Mouse (Mus musculus) kidney, adult 2 months (tissue): ENCODE results near the gene Pcyt1a. TPM values are rescaled to one million over a fixed set of nuclear protein-coding genes. Genes with fewer than 3 reads are reported as not detected.

Experiments used
- DNase-seq: peaks from one replicate; pipeline ENCODE4 v3.0.0; 2021
- H3K27ac ChIP-seq: fragments of 200-500 bp; 2 replicates; pipeline ENCODE4 v1.5.1; 2012; ENCODE audit warnings: low read depth, low read length, control low read depth, inconsistent platforms; ENCODE audit not compliant: insufficient read depth
- H3K27me3 ChIP-seq: fragments of 200-500 bp; replicated peaks from 2 replicates; pipeline ENCODE4 v1.6.1; 2012; ENCODE audit warnings: mild to moderate bottlenecking, moderate library complexity, low read length, inconsistent platforms; ENCODE audit not compliant: control insufficient read depth, insufficient read depth
- H3K36me3 ChIP-seq: fragments of 200-500 bp; 2 replicates; pipeline ENCODE4 v1.6.1; 2012; ENCODE audit warnings: mild to moderate bottlenecking, moderate library complexity, low read length, inconsistent platforms; ENCODE audit not compliant: control insufficient read depth, insufficient read depth
- H3K4me1 ChIP-seq: fragments of 200-500 bp; 2 replicates; pipeline ENCODE4 v1.6.1; 2011; ENCODE audit warnings: low read length; ENCODE audit not compliant: control insufficient read depth, insufficient read depth
- H3K4me3 ChIP-seq: fragments of 200-500 bp; 2 replicates; pipeline ENCODE4 v1.5.1; 2011; ENCODE audit warnings: mild to moderate bottlenecking, low read depth, low read length, control low read depth; ENCODE audit not compliant: insufficient read depth
- CTCF ChIP-seq: fragments of 200-500 bp; conservative IDR thresholded peaks from 2 replicates; pipeline ENCODE4 v1.5.1; 2011; ENCODE audit warnings: low read depth, mild to moderate bottlenecking, control low read depth, low read length, moderate library complexity, mixed read lengths; ENCODE audit not compliant: insufficient read depth, insufficient read length
- POLR2A ChIP-seq: fragments of 200-500 bp; IDR thresholded peaks from one replicate; pipeline ENCODE4 v1.6.1; 2011; ENCODE audit warnings: low read depth, low read length, control low read depth
- WGBS: fragments of 180-500 bp; shearing (Covaris S2); methylation state at CpG from one replicate; pipeline ENCODE4 v1.1.7; 2018; 5-methylcytosine and 5-hydroxymethylcytosine counted together
- polyA plus RNA-seq: library from polyadenylated mRNA; depleted of rRNA; stranded (reverse); fragments of >200 nt; gene quantifications from 2 replicates; pipeline ENCODE4 v1.2.3, GENCODE M21; 2012

Pcyt1a gene
- polyA plus RNA-seq, 1 experiment: 43.8 TPM

DNA sequence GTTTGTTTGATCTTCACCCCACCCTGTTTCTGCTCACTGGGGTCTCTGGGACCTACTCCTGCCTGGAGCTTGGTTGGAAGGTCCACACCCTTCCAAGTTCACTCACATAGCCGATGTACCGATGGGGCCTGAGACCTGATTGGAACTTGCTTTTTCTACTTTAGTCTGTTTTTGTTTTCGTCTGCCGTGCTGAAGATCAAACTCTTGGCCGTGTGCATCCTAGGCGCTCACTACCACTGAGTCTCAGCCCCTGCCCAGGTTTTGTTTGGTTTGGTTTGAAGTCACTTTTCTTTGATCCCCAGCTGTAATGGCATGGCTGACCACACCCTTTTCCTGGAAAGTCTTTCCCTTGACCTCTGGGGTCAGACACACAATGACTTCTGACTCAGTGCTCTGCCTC, 82.7 kb downstream of the Pcyt1a start:
- Histone ChIP-seq H3K36me3 (no peaks in the 10 kb centered on the region), H3K27me3 (no peaks in the 10 kb centered on the region), H3K27ac (no peak overlapping the region), H3K4me3 (no peak overlapping the region), H3K4me1 (0 out of 2 replicates have a peak, but pooled peaks cover 3% of the 10 kb centered on the region)
- TF ChIP-seq POLR2A (no peak), CTCF (no peak)
- 92% methylated on average over 6 of the region's 6 CpGs for WGBS
- no peak for DNase-seq

DNA sequence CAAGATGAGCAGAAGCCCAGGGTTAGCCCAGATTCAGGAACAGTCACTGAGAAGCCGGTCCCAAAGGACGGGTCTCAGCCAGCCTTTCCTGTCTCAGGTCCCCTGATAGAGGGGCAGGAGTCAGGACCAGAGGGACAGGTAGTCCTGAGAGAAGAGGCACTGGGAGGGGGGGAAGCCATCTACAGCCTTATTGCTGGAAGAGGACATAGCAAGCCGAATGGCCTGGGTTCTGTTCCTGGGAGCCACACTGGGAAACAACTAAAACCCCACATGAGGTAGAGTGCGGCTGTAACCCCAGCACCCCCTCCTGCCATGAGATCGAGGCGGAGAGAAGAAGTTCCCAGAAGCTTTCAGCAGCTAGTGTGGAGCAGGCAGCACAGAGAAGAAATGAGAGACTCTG, 83.2 kb downstream of the Pcyt1a start:
- 94% methylated on average over 6 of the region's 6 CpGs for WGBS

DNA sequence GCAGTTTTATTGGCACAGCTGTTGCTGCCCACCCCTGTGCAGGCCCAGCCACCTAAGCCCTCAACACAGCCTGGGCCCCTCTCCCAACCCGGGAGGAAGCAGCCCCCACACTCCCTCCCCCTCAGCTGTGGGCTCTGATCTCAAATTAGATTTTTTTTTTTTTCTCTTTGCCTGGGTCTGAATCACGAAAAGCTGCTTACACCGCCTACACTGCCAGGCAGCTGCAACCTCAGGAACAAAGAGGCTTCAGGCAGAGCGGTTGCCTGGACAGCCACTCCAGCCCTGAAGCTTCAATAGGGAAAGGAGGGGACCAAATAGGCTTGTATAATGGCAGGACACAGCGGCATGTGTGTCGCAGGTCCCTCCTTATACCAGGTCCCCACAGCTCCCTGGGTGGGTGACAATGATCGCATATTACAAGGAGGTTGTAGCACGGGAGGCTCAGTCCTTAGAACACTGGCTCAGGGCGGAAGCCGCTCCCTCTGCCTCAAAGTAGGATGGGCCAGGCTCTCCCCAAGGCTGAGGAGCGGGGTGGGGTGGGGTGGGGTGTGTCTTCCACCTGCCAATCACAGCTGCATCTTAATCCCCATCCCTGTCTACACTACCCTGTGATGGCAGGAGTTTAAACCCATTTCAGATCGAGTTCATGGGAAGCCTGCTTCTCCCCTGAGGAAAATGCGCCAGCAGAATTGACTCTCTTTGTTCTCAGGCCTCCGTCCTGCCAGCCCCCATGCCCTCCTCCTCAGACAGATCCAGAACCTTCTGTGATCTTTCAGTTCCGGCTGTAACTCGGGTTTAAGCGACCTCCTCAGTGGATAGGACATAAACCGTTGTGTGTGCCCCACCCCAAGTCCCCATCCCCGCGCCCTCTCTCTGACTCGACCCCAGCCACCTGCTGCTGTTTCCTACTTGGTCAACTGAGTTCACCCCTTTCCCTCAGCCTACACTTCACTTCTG, 85.6 kb downstream of the Pcyt1a start:
- WGBS: 43% methylated on average over 21 of the region's 21 CpGs
- TF ChIP-seq POLR2A: no peak
- no peak for TF ChIP-seq CTCF
- 0 out of 2 replicates have a peak, but pooled peaks cover 3% of the 10 kb centered on the region for H3K4me1 ChIP-seq
- no peaks in the 10 kb centered on the region for H3K36me3 ChIP-seq
- no peak overlapping the region for H3K27ac ChIP-seq
- H3K27me3 ChIP-seq: no peaks in the 10 kb centered on the region
- no peak overlapping the region for H3K4me3 ChIP-seq
- no peak for DNase-seq

More for the DNA sequence above, 83.2 kb downstream of the Pcyt1a start:
- Histone ChIP-seq H3K4me1 (0 out of 2 replicates have a peak, but pooled peaks cover 3% of the 10 kb centered on the region), H3K27ac (no peak overlapping the region), H3K36me3 (no peaks in the 10 kb centered on the region), H3K4me3 (no peak overlapping the region), H3K27me3 (no peaks in the 10 kb centered on the region)
- TF ChIP-seq POLR2A: no peak
- no peak for TF ChIP-seq CTCF
- DNase-seq: no peak

DNA sequence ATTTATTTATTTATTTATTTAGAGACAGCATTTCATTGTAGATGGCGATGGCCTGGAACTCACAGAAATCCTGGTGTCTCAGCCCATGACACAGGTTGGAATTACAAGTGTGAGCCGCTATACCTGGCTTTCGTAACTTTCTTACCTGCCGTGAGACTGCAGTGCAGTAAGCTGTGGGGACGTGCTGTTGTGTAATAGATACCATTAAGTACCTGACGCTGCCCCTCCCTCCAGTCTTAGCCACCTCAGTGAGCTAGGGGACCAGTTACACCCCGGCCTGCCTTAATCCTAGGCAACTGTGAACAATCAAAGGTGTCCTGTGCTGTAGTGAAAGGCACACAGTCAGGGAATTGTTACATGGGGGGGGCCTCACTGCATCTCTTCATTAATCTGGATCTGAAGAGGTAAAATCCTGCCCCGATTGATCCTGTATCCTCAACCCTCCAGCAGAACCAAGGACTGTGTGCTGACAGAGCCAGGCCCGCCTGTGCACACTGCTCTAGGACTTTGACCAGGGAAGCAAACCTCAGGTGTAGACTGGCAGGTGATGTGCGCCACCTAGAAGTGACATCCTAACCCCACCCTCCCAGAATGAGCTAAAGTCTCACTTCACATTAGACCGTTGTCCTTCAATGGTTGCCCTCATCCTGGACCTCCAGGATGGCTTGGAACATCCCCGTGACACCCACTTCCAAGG, 87.2 kb downstream of the Pcyt1a start:
- Histone ChIP-seq H3K4me3 (no peak overlapping the region), H3K27ac (no peak overlapping the region), H3K36me3 (no peaks in the 10 kb centered on the region), H3K27me3 (no peaks in the 10 kb centered on the region), H3K4me1 (0 out of 2 replicates have a peak, but pooled peaks cover under 1% of the 10 kb centered on the region)
- DNase-seq: no peak
- 87% methylated on average over 12 of the region's 12 CpGs for whole genome bisulfite sequencing
- TF ChIP-seq CTCF (no peak), POLR2A (no peak)

DNA sequence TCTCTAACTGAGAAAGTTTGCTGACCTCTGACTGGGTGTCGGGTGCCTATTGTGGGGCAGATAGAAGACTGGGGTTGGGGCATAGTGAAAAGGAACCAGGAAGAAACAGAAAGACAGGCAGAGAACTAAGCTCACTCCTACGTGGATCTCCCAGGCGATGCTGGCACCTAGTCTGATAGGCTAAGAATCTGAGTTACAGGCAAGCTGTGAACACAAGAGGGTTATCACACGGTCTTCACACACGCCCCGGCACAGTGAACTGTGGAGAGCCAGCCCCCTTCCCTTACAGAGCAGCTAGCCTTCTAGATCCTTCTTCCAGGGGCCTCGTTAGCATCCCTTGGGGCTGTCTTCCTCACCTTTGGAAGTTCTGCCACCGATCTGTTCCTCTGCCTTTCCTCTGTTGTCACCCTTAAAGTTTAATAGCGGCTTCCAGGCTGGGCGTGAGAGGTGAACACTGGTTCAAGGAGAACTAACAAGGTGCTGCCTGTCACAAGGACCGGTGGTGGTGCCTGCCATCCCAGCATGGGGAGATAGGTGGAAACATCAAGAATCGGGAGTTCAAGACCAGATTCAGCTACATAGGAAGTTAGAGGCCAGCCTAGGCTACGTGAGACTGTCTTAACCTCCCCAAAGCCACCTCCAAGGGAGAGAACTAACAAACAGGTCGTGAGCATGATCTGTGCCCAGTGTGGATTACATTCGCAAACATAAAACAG, 89.1 kb downstream of the Pcyt1a start:
- TF ChIP-seq POLR2A: no peak
- no peak for TF ChIP-seq CTCF
- no peak for DNase-seq
- no peaks in the 10 kb centered on the region for H3K36me3 ChIP-seq
- H3K27ac ChIP-seq: no peak overlapping the region
- H3K4me1 ChIP-seq: no peaks in the 10 kb centered on the region
- 86% methylated on average over 15 of the region's 15 CpGs for WGBS
- no peak overlapping the region for H3K4me3 ChIP-seq
- H3K27me3 ChIP-seq: no peaks in the 10 kb centered on the region

DNA sequence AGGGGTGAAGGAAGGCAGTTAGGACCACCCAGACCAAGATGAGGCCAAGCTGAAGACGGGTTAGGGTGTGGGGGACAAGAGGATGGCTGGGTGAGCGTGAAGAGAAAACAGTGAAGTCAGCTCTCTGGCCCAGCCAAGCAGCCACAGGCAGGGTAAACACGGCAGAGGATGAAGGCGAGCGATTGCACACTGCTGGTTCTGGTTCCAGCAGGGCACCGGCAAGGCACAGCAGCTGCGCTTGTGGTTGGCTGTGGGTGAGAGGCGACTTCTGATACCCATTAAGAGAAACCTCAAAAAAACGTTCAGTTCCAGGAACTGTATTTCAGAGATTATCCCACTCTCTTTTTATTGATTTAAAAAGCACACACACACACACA, 89.6 kb downstream of the Pcyt1a start:
- no peak for TF ChIP-seq POLR2A
- TF ChIP-seq CTCF: no peak
- Histone ChIP-seq H3K27ac (no peak overlapping the region), H3K4me3 (no peak overlapping the region), H3K4me1 (no peaks in the 10 kb centered on the region), H3K36me3 (no peaks in the 10 kb centered on the region), H3K27me3 (no peaks in the 10 kb centered on the region)
- DNase-seq: no peak
- WGBS: 62% methylated on average over 9 of the region's 9 CpGs
